Mouse (Mus musculus) ES-E14 (cell line): ENCODE data around the gene Khnyn.

Experiments
- CHD2 ChIP-seq: IDR thresholded peaks from 2 replicates; pipeline ENCODE4 v1.6.1; 2014; ENCODE audit warnings: mild to moderate bottlenecking, low read depth, low read length, inconsistent platforms
- MAFK ChIP-seq: IDR thresholded peaks from 2 replicates; pipeline ENCODE4 v1.6.1; 2014; ENCODE audit warnings: mild to moderate bottlenecking, low read depth, low read length, inconsistent platforms; ENCODE audit not compliant: insufficient read depth
- ZC3H11A ChIP-seq: IDR thresholded peaks from 2 replicates; pipeline ENCODE4 v1.6.1; 2012; ENCODE audit warnings: low read depth, mild to moderate bottlenecking, inconsistent platforms, low read length, borderline replicate concordance
- ZNF384 ChIP-seq: IDR thresholded peaks from 2 replicates; pipeline ENCODE4 v1.6.1; 2012; ENCODE audit warnings: low read depth, low read length, inconsistent platforms

- no peak for TF ChIP-seq CHD2
- TF ChIP-seq ZC3H11A = no peak
- TF ChIP-seq MAFK = no peak
- no peak for TF ChIP-seq ZNF384
Observed at GRCm38 (mm10) chr14:55883149-55883661, 1.5 kb upstream of the Khnyn start.
